Mouse (Mus musculus) MEL (cell line): ENCODE measurements at regions not wholly inside any gene's neighbourhood (a gene's known extent, or its start where the extent isn't known, plus 50 kb on each side); places are given as distances from the start of the nearest gene placed in this dataset.

Experiments used
- DNase-seq: peaks from one replicate; pipeline ENCODE4 v3.0.0; 2011; ENCODE audit warnings: low read depth, low spot score
- H3K27ac ChIP-seq: 2 replicates; pipeline ENCODE4 v1.5.1; 2012; ENCODE audit warnings: low read depth, mild to moderate bottlenecking, control low read depth, low read length, moderate library complexity; ENCODE audit not compliant: control insufficient read depth
- H3K27me3 ChIP-seq, 2 experiments: fragments of 150-350 bp in 1 of 2; sonication (generic) in 1 of 2; 2 replicates each; pipeline ENCODE4 v1.6.1; 2012; ENCODE audit warnings: low read length in 2 of 2, mild to moderate bottlenecking in 2 of 2, improper control_type of control experiment in 1 of 2, moderate library complexity in 1 of 2; ENCODE audit not compliant: insufficient read depth in 2 of 2, control insufficient read depth in 1 of 2
- H3K36me3 ChIP-seq, 2 experiments: 2 replicates each; pipeline ENCODE4 v1.6.1; 2012 to 2014; ENCODE audit warnings: low read length in 2 of 2, improper control_type of control experiment in 1 of 2, inconsistent platforms in 1 of 2, mild to moderate bottlenecking in 1 of 2; ENCODE audit not compliant: insufficient read depth in 2 of 2, control insufficient read depth in 1 of 2
- H3K4me1 ChIP-seq, 2 experiments: fragments of 150-350 bp in 1 of 2; sonication (generic) in 1 of 2; 2 replicates each; pipeline ENCODE4 v1.6.1; 2012; ENCODE audit warnings: low read length in 2 of 2, improper control_type of control experiment in 1 of 2, mild to moderate bottlenecking in 1 of 2; ENCODE audit not compliant: insufficient read depth in 2 of 2, control insufficient read depth in 1 of 2
- H3K4me3 ChIP-seq, 2 experiments: fragments of 150-350 bp in 1 of 2; sonication (generic) in 1 of 2; 2 replicates each; pipeline ENCODE4 v1.5.1; 2012; ENCODE audit warnings: low read depth in 2 of 2, low read length in 2 of 2, mild to moderate bottlenecking in 2 of 2, moderate library complexity in 2 of 2, control low read depth in 1 of 2, improper control_type of control experiment in 1 of 2; ENCODE audit not compliant: control insufficient read depth in 1 of 2, insufficient read depth in 1 of 2
- H3K79me2 ChIP-seq: 2 replicates; pipeline ENCODE4 v1.6.1; 2012; ENCODE audit warnings: mild to moderate bottlenecking, low read length, moderate library complexity; ENCODE audit not compliant: control insufficient read depth, poor library complexity, insufficient read depth
- H3K9ac ChIP-seq: 2 replicates; pipeline ENCODE4 v1.6.1; 2012; ENCODE audit warnings: low read depth, mild to moderate bottlenecking, control low read depth, low read length, moderate library complexity; ENCODE audit not compliant: control insufficient read depth, poor library complexity, severe bottlenecking
- H3K9me3 ChIP-seq: fragments of 150-350 bp; sonication (generic); replicated peaks from 2 replicates; pipeline ENCODE4 v1.6.1; 2012; ENCODE audit warnings: mild to moderate bottlenecking, low read length, improper control_type of control experiment, moderate library complexity; ENCODE audit not compliant: insufficient read depth
- BHLHE40 ChIP-seq: IDR thresholded peaks from 2 replicates; pipeline ENCODE4 v1.6.1; 2012; ENCODE audit warnings: low read depth, mild to moderate bottlenecking, inconsistent platforms, low read length, improper control_type of control experiment, borderline replicate concordance
- CHD1 ChIP-seq: IDR thresholded peaks from 2 replicates; pipeline ENCODE4 v1.6.1; 2012; ENCODE audit warnings: low read depth, mild to moderate bottlenecking, inconsistent platforms, low read length, improper control_type of control experiment
- CHD2 ChIP-seq: IDR thresholded peaks from 2 replicates; pipeline ENCODE4 v1.6.1; 2011; ENCODE audit warnings: low read length, improper control_type of control experiment
- JUND ChIP-seq: IDR thresholded peaks from 2 replicates; pipeline ENCODE4 v1.6.1; 2011; ENCODE audit warnings: low read depth, mild to moderate bottlenecking, improper control_type of control experiment, low read length
- MAFK ChIP-seq: IDR thresholded peaks from 2 replicates; pipeline ENCODE4 v1.6.1; 2011; ENCODE audit warnings: low read depth, mild to moderate bottlenecking, low read length, improper control_type of control experiment, borderline replicate concordance
- MAX ChIP-seq: IDR thresholded peaks from 2 replicates; pipeline ENCODE4 v1.6.1; 2011; ENCODE audit warnings: low read length, improper control_type of control experiment
- MEF2A ChIP-seq: IDR thresholded peaks from 2 replicates; pipeline ENCODE4 v1.6.1; 2014; ENCODE audit warnings: low read depth, mild to moderate bottlenecking, inconsistent platforms, low read length, improper control_type of control experiment; ENCODE audit not compliant: poor library complexity, insufficient replicate concordance, severe bottlenecking; ENCODE audit errors: extremely low read depth
- MYB ChIP-seq: IDR thresholded peaks from 2 replicates; pipeline ENCODE4 v1.6.1; 2011; ENCODE audit warnings: mild to moderate bottlenecking, low read depth, low read length, improper control_type of control experiment
- MYC ChIP-seq: IDR thresholded peaks from 2 replicates; pipeline ENCODE4 v1.6.1; 2011; ENCODE audit warnings: low read depth, mild to moderate bottlenecking, low read length, improper control_type of control experiment, moderate library complexity
- POLR2A ChIP-seq, 2 experiments: IDR thresholded peaks; 2 replicates each; pipeline ENCODE4 v1.6.1; 2011 to 2012; ENCODE audit warnings: low read length in 2 of 2, mild to moderate bottlenecking in 2 of 2, control low read depth in 1 of 2, improper control_type of control experiment in 1 of 2, low read depth in 1 of 2, moderate library complexity in 1 of 2; ENCODE audit not compliant: control insufficient read depth in 1 of 2, insufficient read depth in 1 of 2, poor library complexity in 1 of 2
- POLR2AphosphoS5 ChIP-seq: IDR thresholded peaks from 2 replicates; pipeline ENCODE4 v1.6.1; 2012; ENCODE audit warnings: low read depth, borderline replicate concordance, mild to moderate bottlenecking, inconsistent platforms, low read length, moderate library complexity, mixed read lengths
- RAD21 ChIP-seq: IDR thresholded peaks from 2 replicates; pipeline ENCODE4 v1.6.1; 2011; ENCODE audit warnings: mild to moderate bottlenecking, low read depth, low read length, improper control_type of control experiment
- SIN3A ChIP-seq: IDR thresholded peaks from 2 replicates; pipeline ENCODE4 v1.6.1; 2012; ENCODE audit warnings: low read length, improper control_type of control experiment, inconsistent platforms
- TBP ChIP-seq: IDR thresholded peaks from 2 replicates; pipeline ENCODE4 v1.8.0; 2011; ENCODE audit warnings: low read depth, low read length, improper control_type of control experiment
- USF2 ChIP-seq, 2 experiments: IDR thresholded peaks; 2 replicates each; pipeline ENCODE4 v1.6.1; 2011 to 2012; ENCODE audit warnings: improper control_type of control experiment in 2 of 2, low read length in 2 of 2, borderline replicate concordance in 1 of 2, inconsistent platforms in 1 of 2, low read depth in 1 of 2, mild to moderate bottlenecking in 1 of 2; ENCODE audit not compliant: insufficient read depth in 1 of 2
- ZMIZ1 ChIP-seq: IDR thresholded peaks from 2 replicates; pipeline ENCODE4 v1.6.1; 2012; ENCODE audit warnings: low read depth, mild to moderate bottlenecking, inconsistent platforms, low read length, improper control_type of control experiment, moderate library complexity
- ZNF384 ChIP-seq: IDR thresholded peaks from 2 replicates; pipeline ENCODE4 v1.6.1; 2012; ENCODE audit warnings: low read depth, mild to moderate bottlenecking, inconsistent platforms, low read length, improper control_type of control experiment

DNA sequence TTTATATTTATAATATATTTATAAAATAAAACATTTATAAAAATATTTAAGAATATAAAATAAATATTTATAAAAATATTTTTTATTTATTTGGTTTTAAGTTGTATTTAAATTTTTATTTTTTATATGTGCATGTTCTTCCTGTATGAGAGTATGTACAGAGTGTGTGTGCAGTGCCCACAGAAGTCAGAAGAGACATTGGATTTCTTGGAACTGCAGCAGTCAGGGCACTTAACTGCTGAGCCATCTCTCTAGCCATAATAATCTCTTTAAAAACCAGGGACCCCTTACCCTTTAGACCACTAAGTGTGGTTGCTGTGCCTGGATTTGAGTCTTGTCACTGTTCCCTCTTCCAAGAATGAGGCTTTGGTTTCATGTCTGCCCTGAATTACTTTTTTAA, 323.8 kb downstream of the Poteg start:
- no peak for DNase-seq
- H3K27me3 ChIP-seq, result no peaks in the 10 kb centered on the region
- H3K36me3 ChIP-seq, result no peaks in the 10 kb centered on the region
- H3K9ac ChIP-seq, result no peak overlapping the region
- TF ChIP-seq CHD1, result no peak
- no peak for TF ChIP-seq ZMIZ1
- no peak for TF ChIP-seq SIN3A
- no peak for TF ChIP-seq POLR2AphosphoS5
- TF ChIP-seq JUND, result no peak
- no peak for TF ChIP-seq CHD2
- no peak for TF ChIP-seq BHLHE40
- no peak for TF ChIP-seq ZNF384
- no peak for TF ChIP-seq MAX
- TF ChIP-seq USF2 (IDR thresholded peaks at IDR 0.05; ENCODE audit: borderline replicate concordance in 1 of 2, insufficient read depth in 1 of 2, low read depth in 1 of 2, low read length in 2 of 2), result no peak
- no peak for TF ChIP-seq RAD21
- no peaks in the 10 kb centered on the region for H3K4me1 ChIP-seq
- H3K9me3 ChIP-seq, result no peaks in the 10 kb centered on the region
- no peaks in the 10 kb centered on the region for H3K79me2 ChIP-seq
- H3K4me3 ChIP-seq, result no peak overlapping the region
- H3K27ac ChIP-seq, result no peak overlapping the region

DNA sequence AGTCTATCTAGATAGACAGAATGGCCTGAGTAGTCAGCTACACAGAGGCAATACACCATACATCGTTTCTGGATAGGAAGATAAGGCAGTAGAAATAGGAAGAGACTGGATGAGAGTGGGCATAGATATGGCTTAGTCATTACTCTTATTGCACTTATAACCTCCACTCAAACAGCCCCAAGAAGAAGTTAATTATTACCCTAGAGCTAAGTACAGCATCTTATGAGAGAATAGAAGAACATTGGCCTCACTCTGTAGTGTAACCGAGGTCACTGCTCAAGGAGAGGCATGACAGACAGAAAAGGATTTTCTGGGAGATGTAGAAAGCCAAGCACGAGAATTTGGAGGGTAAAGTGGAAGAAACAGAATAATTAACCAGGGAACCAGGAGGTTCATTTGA, 331.5 kb downstream of the Poteg start:
- no peak for TF ChIP-seq CHD1
- no peak for TF ChIP-seq MYC
- no peak for TF ChIP-seq MAFK
- no peak for TF ChIP-seq POLR2A (IDR thresholded peaks at IDR 0.05; ENCODE audit: control insufficient read depth in 1 of 2, insufficient read depth in 1 of 2, low read depth in 1 of 2, low read length in 2 of 2, poor library complexity in 1 of 2)
- TF ChIP-seq MYB, result no peak
- no peak for TF ChIP-seq TBP
- no peak for TF ChIP-seq MEF2A
- H3K9ac ChIP-seq, result no peak overlapping the region
- no peaks in the 10 kb centered on the region for H3K27me3 ChIP-seq
- no peak overlapping the region for H3K27ac ChIP-seq
- no peak overlapping the region for H3K4me3 ChIP-seq
- no peaks in the 10 kb centered on the region for H3K36me3 ChIP-seq
- DNase-seq, result no peak
- no peaks in the 10 kb centered on the region for H3K4me1 ChIP-seq
- no peaks in the 10 kb centered on the region for H3K9me3 ChIP-seq
- no peaks in the 10 kb centered on the region for H3K79me2 ChIP-seq
